Mouse (Mus musculus): ENCODE measurements around the gene Hist1h2bg. TPM values are rescaled to one million over a fixed set of nuclear protein-coding genes. Genes with fewer than 3 reads are reported as not detected.
"Not testable (repeated sequence)": the region's sequence is repeated elsewhere in the genome, so short reads cannot be mapped to it uniquely, and the experiment has no call there.

Hist1h2bg gene
- polyA plus RNA-seq, 1 experiment, result 523 TPM

DNA sequence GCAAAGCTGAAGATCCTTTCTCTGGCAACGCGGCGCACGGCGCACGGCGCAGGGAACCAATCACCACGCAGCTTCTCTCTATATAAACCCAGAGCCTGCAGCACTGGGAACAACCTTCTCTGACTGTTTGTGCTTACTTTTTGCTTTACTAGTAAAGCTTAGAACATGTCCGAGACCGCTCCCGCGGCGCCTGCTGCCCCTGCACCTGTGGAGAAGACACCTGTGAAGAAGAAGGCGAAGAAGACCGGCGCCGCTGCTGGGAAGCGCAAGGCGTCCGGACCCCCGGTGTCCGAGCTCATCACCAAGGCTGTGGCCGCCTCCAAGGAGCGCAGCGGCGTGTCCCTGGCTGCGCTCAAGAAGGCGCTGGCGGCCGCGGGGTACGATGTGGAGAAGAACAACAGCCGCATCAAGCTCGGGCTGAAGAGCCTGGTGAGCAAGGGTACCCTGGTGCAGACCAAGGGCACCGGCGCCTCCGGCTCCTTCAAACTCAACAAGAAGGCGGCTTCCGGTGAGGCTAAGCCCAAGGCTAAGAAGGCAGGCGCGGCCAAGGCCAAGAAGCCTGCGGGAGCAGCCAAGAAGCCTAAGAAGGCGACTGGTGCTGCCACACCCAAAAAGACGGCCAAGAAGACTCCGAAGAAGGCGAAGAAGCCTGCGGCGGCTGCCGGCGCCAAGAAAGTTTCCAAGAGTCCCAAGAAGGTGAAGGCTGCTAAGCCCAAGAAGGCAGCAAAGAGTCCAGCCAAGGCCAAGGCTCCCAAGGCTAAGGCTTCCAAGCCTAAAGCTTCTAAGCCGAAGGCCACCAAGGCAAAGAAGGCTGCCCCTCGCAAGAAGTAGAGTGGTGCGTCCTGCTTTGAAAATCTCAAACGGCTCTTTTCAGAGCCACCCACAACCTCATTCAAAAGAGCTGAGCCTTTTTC is 16.0 kb upstream of the Hist1h2bg start:
- H3K27me3 ChIP-seq (ENCODE audit: control insufficient read depth, insufficient read depth, low read length), result no peaks in the 10 kb centered on the region
- no peak for TF ChIP-seq CTCF (IDR thresholded peaks at IDR 0.05; ENCODE audit: borderline replicate concordance, control insufficient read depth, extremely low read depth, insufficient read depth, low read length, poor library complexity)
- peak; percentile 98 for TF ChIP-seq POLR2A (IDR thresholded peaks at IDR 0.05; ENCODE audit: control insufficient read depth, extremely low read depth, insufficient read depth, low read length, poor library complexity)
- peak overlapping the region; percentile 99 for H3K27ac ChIP-seq (ENCODE audit: control insufficient read depth, insufficient read depth, low read length)
- under 1% methylated on average over 54 of the region's 54 CpGs for WGBS
- H3K36me3 ChIP-seq (ENCODE audit: control insufficient read depth, insufficient read depth, low read length), result no peaks in the 10 kb centered on the region
- H3K4me1 ChIP-seq (replicated peaks; ENCODE audit: control insufficient read depth, insufficient read depth, low read length), result no peaks in the 10 kb centered on the region
- peak; percentile 88 for DNase-seq
- H3K4me3 ChIP-seq (ENCODE audit: control insufficient read depth, insufficient read depth, low read length), result peak overlapping the region; percentile 86

DNA sequence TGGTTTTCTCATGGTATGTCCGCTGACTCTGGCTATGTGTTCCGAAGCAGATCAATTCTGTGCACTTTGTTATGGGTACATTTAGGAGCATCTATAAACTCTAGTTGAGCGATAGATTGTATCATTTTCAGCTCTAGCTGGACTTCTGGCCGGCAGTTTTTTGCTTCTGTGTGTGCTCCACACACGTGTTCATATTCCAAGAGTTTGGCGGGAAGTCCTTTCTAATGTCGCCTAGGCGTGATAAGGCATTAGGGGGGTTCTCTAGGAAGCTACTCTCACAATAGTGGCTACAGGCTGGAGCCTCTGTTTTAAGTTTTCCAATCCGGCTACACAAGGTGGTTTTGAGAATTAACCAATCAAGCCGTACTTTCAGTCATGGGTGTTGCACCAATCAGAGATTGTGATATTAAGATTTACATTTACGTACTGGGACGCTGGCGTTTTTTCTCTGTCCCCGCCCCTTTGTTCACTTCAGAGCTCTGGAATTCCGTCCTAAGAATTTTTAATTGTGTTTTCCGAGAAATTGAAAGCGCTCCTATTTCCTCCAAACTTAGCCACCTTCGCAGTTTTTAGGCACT is 15.3 kb upstream of the Hist1h2bg start:
- peak; percentile 71 for DNase-seq
- H3K4me1 ChIP-seq (replicated peaks; ENCODE audit: control insufficient read depth, insufficient read depth, low read length), result no peaks in the 10 kb centered on the region
- H3K27ac ChIP-seq (ENCODE audit: control insufficient read depth, insufficient read depth, low read length), result peak overlapping the region; percentile 99
- H3K4me3 ChIP-seq (ENCODE audit: control insufficient read depth, insufficient read depth, low read length), result peak overlapping the region; percentile 86
- H3K36me3 ChIP-seq (ENCODE audit: control insufficient read depth, insufficient read depth, low read length), result no peaks in the 10 kb centered on the region
- 0% methylated on average over 18 of the region's 18 CpGs for WGBS
- TF ChIP-seq POLR2A (IDR thresholded peaks at IDR 0.05; ENCODE audit: control insufficient read depth, extremely low read depth, insufficient read depth, low read length, poor library complexity) (no peak), CTCF (IDR thresholded peaks at IDR 0.05; ENCODE audit: borderline replicate concordance, control insufficient read depth, extremely low read depth, insufficient read depth, low read length, poor library complexity) (no peak)
- no peaks in the 10 kb centered on the region for H3K27me3 ChIP-seq (ENCODE audit: control insufficient read depth, insufficient read depth, low read length)

DNA sequence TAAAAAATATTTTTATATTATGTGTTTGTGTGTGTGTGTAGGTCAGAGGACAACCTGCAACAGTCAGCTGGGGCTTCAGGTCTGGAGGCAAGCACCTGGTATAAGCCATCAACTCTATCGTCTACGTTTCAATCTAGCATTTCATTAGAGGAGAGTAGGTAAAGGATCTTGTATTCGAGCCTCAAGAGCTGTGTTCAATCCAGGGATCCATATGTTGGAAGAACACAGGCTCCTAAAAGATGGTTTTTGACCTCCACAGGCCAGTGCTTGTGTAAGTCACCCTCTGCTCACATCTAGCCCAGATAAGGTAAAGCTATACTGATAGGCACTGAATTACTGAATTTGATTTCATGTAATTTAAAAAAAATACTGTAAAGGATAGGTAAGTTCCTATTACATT is 14.3 kb upstream of the Hist1h2bg start:
- H3K27ac ChIP-seq (ENCODE audit: control insufficient read depth, insufficient read depth, low read length), result no peak overlapping the region
- H3K36me3 ChIP-seq (ENCODE audit: control insufficient read depth, insufficient read depth, low read length), result no peaks in the 10 kb centered on the region
- H3K27me3 ChIP-seq (ENCODE audit: control insufficient read depth, insufficient read depth, low read length), result no peaks in the 10 kb centered on the region
- WGBS, result 81% methylated on average over 3 of the region's 3 CpGs
- no peak for DNase-seq
- H3K4me3 ChIP-seq (ENCODE audit: control insufficient read depth, insufficient read depth, low read length), result no peak overlapping the region
- no peaks in the 10 kb centered on the region for H3K4me1 ChIP-seq (replicated peaks; ENCODE audit: control insufficient read depth, insufficient read depth, low read length)
- no peak for TF ChIP-seq POLR2A (IDR thresholded peaks at IDR 0.05; ENCODE audit: control insufficient read depth, extremely low read depth, insufficient read depth, low read length, poor library complexity)
- TF ChIP-seq CTCF (IDR thresholded peaks at IDR 0.05; ENCODE audit: borderline replicate concordance, control insufficient read depth, extremely low read depth, insufficient read depth, low read length, poor library complexity), result no peak

DNA sequence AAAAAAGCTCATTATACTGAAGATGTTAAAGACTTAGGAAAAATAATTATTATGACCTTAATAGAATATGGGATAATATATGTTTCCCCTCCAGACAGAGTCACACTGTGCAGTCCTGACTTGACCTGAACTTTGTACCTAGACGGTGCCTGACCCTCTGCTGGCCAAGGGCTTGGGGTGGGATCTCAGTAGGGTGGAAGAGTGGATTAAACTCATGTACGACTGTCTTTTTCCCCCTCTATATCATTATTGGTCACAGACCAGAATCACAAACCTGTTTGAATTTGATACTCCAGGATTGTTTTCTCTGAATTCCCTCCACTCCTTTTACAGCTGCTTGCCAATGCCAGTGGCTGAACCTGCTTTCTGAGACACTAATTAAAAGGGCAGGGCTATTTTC is 10.5 kb upstream of the Hist1h2bg start:
- WGBS, result 65% methylated on average over 2 of the region's 2 CpGs
- not testable (repeated sequence) for H3K36me3 ChIP-seq (ENCODE audit: control insufficient read depth, insufficient read depth, low read length); DNase-seq; H3K4me1 ChIP-seq (replicated peaks; ENCODE audit: control insufficient read depth, insufficient read depth, low read length); H3K4me3 ChIP-seq (ENCODE audit: control insufficient read depth, insufficient read depth, low read length); H3K27me3 ChIP-seq (ENCODE audit: control insufficient read depth, insufficient read depth, low read length); H3K27ac ChIP-seq (ENCODE audit: control insufficient read depth, insufficient read depth, low read length)

DNA sequence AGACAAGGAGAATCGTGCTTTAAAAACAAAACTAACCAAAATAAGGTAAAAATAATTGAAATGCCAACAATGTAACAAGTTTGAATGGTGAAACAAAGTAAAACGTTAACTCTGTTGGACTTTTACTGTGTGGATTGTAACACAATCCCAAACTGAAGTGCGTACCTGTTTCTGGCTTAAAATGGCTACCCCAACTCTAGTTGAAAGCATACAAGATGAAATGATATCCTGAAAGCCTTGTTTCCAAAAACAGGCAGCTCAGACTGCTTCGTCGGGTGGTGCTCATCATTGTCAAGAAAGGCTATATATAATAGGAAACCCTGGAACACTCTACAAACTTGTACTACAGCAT is 9.7 kb upstream of the Hist1h2bg start:
- H3K27me3 ChIP-seq (ENCODE audit: control insufficient read depth, insufficient read depth, low read length), result not testable (repeated sequence)

DNA sequence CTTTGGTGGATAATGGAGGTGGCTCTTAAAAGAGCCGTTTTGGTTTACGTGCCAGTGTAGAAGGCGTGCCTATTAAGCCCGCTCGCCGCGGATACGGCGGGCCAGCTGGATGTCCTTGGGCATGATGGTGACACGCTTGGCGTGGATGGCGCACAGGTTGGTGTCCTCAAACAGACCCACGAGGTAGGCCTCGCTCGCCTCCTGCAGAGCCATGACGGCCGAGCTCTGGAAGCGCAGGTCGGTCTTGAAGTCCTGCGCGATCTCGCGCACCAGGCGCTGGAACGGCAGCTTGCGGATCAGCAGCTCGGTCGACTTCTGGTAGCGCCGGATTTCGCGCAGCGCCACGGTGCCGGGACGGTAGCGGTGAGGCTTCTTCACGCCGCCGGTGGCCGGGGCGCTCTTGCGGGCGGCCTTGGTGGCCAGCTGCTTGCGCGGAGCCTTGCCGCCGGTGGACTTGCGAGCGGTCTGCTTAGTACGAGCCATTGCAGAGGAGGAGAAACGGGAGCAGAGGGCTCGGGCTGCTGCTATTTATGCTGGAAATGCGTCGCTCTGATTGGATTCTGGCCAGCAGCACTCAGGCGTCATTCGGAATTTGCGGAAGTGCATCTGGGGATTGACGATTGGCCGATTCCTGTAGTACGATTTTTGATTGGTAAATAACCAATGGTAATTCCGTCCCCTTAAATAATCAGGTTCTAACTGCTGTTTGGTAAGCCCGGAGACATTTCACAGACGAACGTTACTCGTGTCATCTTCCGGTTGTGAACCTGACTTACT is 9.1 kb upstream of the Hist1h2bg start, which contains the start of gene Hist1h3e:
Gene Hist1h3e, minus strand, starts transcription at position 487 of the 777 bp plus-strand sequence.
- H3K4me3 ChIP-seq (ENCODE audit: control insufficient read depth, insufficient read depth, low read length), result peak within 1 kb of the TSS; percentile 52
- peak within 1 kb of the TSS; percentile 79 for H3K27ac ChIP-seq (ENCODE audit: control insufficient read depth, insufficient read depth, low read length)
- DNase-seq, result peak; percentile 88
- TF ChIP-seq POLR2A (IDR thresholded peaks at IDR 0.05; ENCODE audit: control insufficient read depth, extremely low read depth, insufficient read depth, low read length, poor library complexity), result peak; percentile 91
- H3K36me3 ChIP-seq (ENCODE audit: control insufficient read depth, insufficient read depth, low read length); H3K4me1 ChIP-seq (replicated peaks; ENCODE audit: control insufficient read depth, insufficient read depth, low read length); H3K27me3 ChIP-seq (ENCODE audit: control insufficient read depth, insufficient read depth, low read length): not testable (repeated sequence)
- under 1% methylated on average over 62 of the region's 67 CpGs for WGBS

More for the DNA sequence above, 9.7 kb upstream of the Hist1h2bg start:
- not testable (repeated sequence) for DNase-seq; H3K36me3 ChIP-seq (ENCODE audit: control insufficient read depth, insufficient read depth, low read length); H3K4me1 ChIP-seq (replicated peaks; ENCODE audit: control insufficient read depth, insufficient read depth, low read length)
- Histone ChIP-seq H3K4me3 (ENCODE audit: control insufficient read depth, insufficient read depth, low read length) (0 out of 2 replicates have a peak overlapping the region, but pooled peaks have one; percentile 52), H3K27ac (ENCODE audit: control insufficient read depth, insufficient read depth, low read length) (peak overlapping the region; percentile 50; the same call in 1 of the 2 replicates)
- 0% methylated on average over 2 of the region's 5 CpGs for WGBS

Measured in thymus, adult 2 months (tissue).